Mouse (Mus musculus): Measurements from ENCODE around the gene Stmn3.

DNA sequence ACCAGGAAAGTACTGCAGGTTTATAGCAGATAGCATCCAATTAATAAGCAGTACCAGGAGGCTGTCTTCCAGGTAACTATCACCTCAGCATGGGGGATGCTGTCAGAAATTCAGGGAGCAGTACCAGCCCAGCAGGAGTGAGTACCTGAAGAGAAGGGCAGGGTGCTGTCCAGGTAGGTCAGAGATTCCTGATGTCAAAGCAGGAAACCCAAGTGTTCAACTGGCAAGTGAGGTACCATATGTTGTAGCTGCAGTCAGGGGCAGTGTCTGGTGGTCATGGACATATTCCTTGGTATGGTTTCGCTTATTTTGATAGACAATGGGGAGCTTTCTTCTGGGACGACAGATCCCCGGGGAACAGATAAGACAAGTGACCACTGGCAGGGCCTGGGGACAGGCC is 1.9 kb downstream of the Stmn3 start:
- TF ChIP-seq POLR2A (IDR thresholded peaks at IDR 0.05; ENCODE audit: control insufficient read depth, extremely low read depth, insufficient read depth, low read length, poor library complexity) (no peak), CTCF (IDR thresholded peaks at IDR 0.05; ENCODE audit: borderline replicate concordance, control insufficient read depth, extremely low read depth, insufficient read depth, low read length, poor library complexity) (no peak)

Measured in thymus, adult 2 months (tissue).